Mouse (Mus musculus): ENCODE results near the gene Gm49354.
"Not testable (repeated sequence)": the region's sequence is repeated elsewhere in the genome, so short reads cannot be mapped to it uniquely, and the experiment has no call there.

Gene Gm49354

GRCm38 (mm10) chr13:59766786-59767515, 15.1 kb downstream of the Gm49354 start:
- DNase-seq (ENCODE audit: low spot score) = no peak

- no peak for DNase-seq (ENCODE audit: low spot score)
Measured at GRCm38 (mm10) chr13:59762791-59763190, 19.3 kb downstream of the Gm49354 start.

DNA sequence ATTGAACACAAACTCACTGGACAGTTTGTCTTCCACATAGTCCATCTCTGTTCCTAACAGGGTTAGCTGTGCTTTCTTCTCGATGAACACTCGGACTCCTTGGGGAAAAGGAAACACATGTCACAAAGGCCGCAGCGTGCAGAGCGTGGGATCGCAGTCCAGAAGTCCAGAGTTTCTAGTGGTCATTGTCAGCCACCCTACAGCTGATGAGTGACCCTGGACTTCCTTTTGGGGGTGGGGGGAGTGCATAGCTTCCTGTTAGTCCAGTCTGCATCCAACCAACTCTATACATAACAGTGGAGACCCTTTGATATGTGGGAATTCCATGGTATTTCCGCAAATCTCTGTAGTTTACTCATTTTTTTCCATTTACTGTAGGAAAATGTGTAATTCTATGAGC, 25.1 kb downstream of the Gm49354 start:
- no peak for DNase-seq (ENCODE audit: low spot score)

DNA sequence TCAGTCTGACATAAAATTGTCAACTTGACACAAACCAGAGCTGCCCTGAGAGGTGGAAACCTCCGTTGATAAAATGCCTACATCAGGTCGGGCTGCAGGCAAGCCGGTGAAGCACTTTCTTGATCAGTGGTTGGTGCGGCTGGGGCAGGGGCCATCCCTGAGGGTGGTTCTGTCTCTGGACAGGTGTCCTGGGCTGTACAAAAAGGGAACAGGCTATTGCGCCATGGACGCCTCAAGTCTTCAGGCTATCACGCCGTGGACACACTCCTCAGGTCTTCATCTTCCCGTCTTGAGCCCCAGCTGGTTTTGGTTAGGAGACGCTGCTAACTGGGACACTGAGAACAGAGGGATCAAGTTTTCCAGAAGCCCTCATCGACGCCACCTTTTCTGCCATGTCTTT, 31.7 kb downstream of the Gm49354 start:
- no peak for DNase-seq (ENCODE audit: low spot score)

DNA sequence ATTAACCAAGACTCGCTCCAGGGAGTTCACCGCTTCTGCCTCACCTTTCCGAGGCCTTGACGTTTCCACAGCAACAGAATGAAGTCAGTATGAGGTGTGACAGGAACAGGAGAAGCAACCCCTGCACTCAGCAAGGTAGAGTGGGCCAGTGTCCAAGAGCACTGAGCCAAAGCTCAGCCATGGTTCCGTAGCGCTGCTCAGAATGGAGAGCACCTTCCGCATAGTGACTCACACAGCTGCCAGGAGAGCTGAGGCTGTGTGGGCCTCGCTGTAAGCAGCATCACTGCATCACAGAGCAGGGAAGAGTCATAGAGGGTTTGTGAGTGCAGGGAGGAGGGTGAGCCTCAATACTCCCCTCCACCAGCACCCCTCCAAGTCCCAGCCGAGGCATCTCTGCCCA, 35.3 kb downstream of the Gm49354 start, which contains the start of gene 1700014D04Rik:
Gene 1700014D04Rik, minus strand, starts transcription at position 42 of the 400 bp plus-strand sequence.
- no peak for DNase-seq (ENCODE audit: low spot score)

DNA sequence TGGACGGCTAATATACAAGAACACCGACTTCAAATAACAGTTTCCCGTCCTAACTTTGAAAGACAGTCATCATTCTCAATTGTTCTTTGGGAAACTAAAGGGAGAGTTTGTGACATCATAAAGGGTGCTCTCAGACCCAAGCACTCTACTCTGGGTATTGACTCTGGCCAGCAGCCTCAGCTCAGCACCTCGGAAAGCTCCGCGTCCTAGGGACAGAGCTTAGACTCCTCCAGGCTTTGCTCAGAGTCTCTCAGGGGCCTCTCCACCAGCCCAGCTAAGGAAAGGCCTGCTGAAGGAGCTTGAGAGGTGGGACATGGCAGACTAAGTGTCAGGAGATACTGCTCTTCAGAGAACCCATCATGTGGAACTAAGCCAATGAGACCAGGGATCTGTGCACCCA, 35.9 kb downstream of the Gm49354 start:
- peak; percentile 22 for DNase-seq (ENCODE audit: low spot score)

- no peak for DNase-seq (ENCODE audit: low spot score)
Measured at GRCm38 (mm10) chr13:59745462-59745861, 36.6 kb downstream of the Gm49354 start.

DNA sequence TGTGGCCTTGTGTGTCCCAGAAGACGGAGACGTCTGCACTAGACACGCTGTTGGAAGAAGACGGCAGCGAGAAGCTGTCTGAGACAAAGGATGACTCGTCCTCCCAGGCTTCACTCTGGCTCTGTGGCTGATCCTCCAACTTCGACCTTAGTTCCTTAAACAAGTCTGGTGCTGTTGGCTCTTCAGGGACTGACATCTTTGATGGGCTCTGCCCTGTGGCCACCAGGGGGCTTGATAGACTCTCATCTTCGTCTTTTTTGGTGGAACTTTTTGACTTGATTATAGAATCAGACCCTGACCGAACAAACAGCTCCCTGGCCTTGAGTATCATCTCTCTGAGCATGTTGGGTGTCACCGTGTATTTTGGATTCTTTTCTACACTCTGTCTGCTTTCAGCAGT, 40.3 kb downstream of the Gm49354 start:
- no peak for DNase-seq (ENCODE audit: low spot score)

- DNase-seq (ENCODE audit: low spot score) = no peak
Measured at GRCm38 (mm10) chr13:59741096-59741495, 40.9 kb downstream of the Gm49354 start.

- DNase-seq (ENCODE audit: low spot score) = no peak
Measured at GRCm38 (mm10) chr13:59739397-59739796, 42.6 kb downstream of the Gm49354 start.

DNA sequence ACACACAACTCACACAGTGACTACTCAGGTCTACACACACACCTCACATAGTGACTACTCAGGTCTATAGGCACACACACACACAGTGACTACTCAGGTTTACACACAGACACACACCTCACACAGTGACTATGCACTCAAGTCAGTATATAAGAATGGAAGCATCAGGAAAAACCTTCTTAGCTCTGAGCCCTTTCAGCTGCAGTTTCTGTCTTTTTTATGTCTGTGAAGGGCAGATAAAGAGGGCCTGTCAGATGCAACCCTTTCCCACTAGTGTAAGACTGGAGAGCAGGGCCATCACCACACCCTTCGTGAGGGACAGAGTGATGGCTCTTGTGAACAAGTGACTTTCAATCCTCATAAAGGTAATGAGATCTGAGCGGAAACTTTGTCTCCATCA, 43.6 kb downstream of the Gm49354 start:
- no peak for DNase-seq (ENCODE audit: low spot score)

DNA sequence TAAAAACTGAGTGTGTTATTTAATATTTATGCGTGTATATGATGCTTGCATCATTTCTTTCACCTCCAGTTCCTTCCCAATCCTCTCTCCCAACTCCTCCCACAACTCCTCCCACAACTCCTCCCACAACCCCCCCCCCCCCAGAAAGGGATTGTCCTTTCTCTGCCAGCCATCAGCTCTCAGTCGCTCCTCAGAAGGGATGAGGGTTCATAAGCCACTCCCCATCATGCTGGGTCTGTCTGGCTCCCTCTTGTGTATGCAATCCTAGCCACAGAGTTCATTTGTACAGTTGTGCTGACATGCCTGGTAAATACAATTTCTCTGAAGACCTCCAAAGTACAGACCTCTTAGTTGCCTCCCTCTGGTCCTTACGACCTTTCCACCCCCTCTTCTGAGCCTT, 46.9 kb downstream of the Gm49354 start:
- peak; percentile 18 for DNase-seq (ENCODE audit: low spot score)

- not testable (repeated sequence) for DNase-seq (ENCODE audit: low spot score)
Measured at GRCm38 (mm10) chr13:59734347-59734746, 47.7 kb downstream of the Gm49354 start.

GRCm38 (mm10) chr13:59733936-59734335, 48.1 kb downstream of the Gm49354 start:
- no peak for DNase-seq (ENCODE audit: low spot score)

DNA sequence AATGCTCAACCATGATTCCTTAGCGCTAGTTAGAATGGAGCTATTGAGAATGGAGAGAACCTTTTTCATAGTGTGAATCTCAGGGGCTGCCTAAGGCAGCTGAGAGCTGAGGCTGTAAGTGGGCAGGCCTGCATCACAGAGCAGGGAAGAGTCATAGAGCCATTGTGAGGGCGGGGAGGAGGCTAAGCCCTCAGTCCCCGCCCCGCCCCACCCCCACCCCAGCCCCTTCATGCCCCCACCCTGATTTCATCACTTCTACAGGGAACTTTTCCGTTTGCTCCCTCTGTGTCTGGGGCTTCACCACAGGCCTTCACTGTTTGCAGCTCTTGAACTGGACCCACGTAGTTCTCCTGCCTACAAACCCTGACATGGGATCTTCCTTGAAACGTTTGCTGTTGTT, 50.4 kb downstream of the Gm49354 start, which contains the start of gene Spata31d1d:
Gene Spata31d1d, minus strand, starts transcription at position 101 of the 400 bp plus-strand sequence.
- no peak for DNase-seq (ENCODE audit: low spot score)

GRCm38 (mm10) chr13:59728378-59729093, 53.5 kb downstream of the Gm49354 start:
- DNase-seq (ENCODE audit: low spot score) = peak; percentile 70

DNA sequence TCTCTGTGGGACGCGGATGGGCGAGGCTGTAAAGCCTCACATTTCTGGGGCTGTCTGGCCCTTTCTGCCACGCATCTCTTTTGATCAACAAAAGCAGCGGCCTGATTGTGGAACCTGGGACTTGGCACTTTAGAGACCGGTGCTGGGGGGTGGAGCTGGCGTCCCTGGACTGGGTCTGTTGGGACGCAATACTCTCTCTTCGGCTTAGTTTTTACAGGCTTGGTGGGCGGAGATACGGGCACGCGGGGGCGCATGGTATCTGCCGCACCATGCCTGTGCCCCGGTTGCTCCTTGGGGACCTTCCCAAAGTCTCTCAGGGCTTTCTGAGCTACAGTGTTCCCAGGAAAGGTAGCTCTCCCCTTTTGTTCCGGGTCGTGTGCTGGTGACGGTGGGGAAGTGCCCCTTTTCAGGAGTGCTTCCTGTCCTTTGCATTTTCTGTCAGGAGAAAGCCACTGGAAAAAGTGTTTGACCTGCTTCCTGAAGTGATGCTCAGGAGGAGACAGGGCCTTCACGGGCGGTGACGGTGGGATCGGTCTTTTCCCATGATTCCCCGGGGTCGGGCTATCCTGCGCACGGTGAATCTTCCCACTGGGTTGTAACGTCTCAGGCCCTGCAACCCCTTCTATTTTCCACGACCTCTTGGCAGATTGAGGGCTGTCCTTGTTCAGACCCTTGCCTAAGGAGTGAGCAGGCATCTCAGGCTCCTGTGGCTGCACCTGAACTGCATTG, 55.7 kb downstream of the Gm49354 start:
- DNase-seq (ENCODE audit: low spot score) = no peak

GRCm38 (mm10) chr13:59722089-59722488, 60.0 kb downstream of the Gm49354 start:
- DNase-seq (ENCODE audit: low spot score) = not testable (repeated sequence)

- no peak for DNase-seq (ENCODE audit: low spot score)
Measured at GRCm38 (mm10) chr13:59719475-59719874, 62.6 kb downstream of the Gm49354 start.

DNA sequence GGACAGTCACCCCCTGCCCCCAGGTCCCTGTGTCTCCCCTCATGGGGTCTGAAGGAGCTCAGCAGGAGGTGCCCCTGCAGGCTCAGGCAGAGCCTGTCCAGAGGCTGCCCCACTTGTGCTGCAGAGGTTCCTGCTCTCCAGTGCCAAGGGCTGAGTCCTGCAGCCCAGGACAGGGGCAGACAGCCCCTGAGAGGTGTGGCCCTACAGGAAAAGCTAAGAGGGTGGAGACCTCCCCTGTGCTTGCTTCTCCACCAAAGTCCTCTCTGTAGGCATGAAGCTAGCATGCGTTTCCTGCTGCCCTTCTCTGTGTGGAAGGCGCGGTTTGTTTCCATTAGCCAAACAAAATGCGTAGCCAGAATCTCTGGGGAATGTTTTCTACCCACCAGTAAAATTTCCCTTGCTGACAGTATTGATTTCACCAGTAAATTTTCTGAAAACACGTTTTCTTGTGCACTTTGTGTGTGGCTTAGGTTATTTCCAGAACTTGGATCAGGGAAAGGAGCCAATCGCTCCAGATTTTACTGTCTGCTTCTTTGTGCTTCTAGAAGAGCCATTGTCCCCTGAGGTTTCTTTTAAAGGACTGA, 63.1 kb downstream of the Gm49354 start:
- not testable (repeated sequence) for DNase-seq (ENCODE audit: low spot score)

GRCm38 (mm10) chr13:59713710-59714109, 68.3 kb downstream of the Gm49354 start:
- DNase-seq (ENCODE audit: low spot score) = no peak

DNA sequence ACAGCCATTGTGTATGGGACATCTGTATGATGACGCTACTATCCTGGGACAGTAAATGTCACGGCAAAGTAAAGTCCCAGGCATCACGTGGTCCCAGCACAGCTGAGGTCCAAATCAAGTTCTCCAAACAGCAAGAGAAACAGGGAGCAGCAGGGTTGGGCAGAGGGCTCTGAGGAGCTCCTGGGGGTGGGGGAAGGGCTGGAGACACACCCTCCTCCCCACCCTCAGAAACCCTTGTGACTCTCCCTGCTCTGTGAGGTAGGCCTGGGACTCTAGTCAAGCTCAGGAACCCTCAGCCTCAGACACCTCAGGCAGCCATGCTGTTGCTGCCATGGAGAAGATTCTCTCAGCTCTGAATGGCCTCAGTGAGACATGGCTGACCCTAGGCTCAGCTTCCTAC, 70.1 kb downstream of the Gm49354 start, which contains the start of gene Spata31d1b:
Gene Spata31d1b, plus strand, starts transcription at position 301 of the 400 bp plus-strand sequence.
- DNase-seq (ENCODE audit: low spot score) = not testable (repeated sequence)

Data from adipocyte (in vitro differentiated cells).